Comparison of ENCODE assay signal across 8 mouse cellular contexts in genomic region chr16:16213761-16214305, GRCm38 (mm10). TPM values are rescaled to one million over a fixed set of nuclear protein-coding genes. Genes with fewer than 3 reads are reported as not detected.
DNase-seq lines count a peak whose midpoint lies in the region; ATAC-seq and TF ChIP-seq lines count a peak whose summit lies in the region.

No protein-coding gene starts in this region.

- H3K4me1 ChIP-seq in lung, embryonic 14.5 days (ENCODE audit: insufficient read depth) = no peaks in the 10 kb centered on the region
- peaks cover 13% of the 10 kb centered on the region for H3K4me1 ChIP-seq in embryonic facial prominence, embryonic 15.5 days
- H3K4me1 ChIP-seq in kidney, embryonic 15.5 days = peaks cover 21% of the 10 kb centered on the region
- peaks cover 6% of the 10 kb centered on the region for H3K4me1 ChIP-seq in midbrain, embryonic 16.5 days (ENCODE audit: control insufficient read depth, insufficient read depth, low read length)

- no peaks in the 10 kb centered on the region for H3K36me3 ChIP-seq in lung, embryonic 14.5 days (ENCODE audit: insufficient read depth)
- no peaks in the 10 kb centered on the region for H3K36me3 ChIP-seq in embryonic facial prominence, embryonic 15.5 days
- H3K36me3 ChIP-seq in kidney, embryonic 15.5 days = no peaks in the 10 kb centered on the region
- no peaks in the 10 kb centered on the region for H3K36me3 ChIP-seq in midbrain, embryonic 16.5 days (ENCODE audit: control insufficient read depth, insufficient read depth, low read length)

- WGBS in lung, embryonic 14.5 days = 2% methylated on average over 17 of the region's 17 CpGs
- WGBS in embryonic facial prominence, embryonic 15.5 days = 3% methylated on average over 17 of the region's 17 CpGs
- WGBS in kidney, embryonic 15.5 days = under 1% methylated on average over 17 of the region's 17 CpGs
- WGBS in midbrain, embryonic 16.5 days = 2% methylated on average over 17 of the region's 17 CpGs

- no peaks in the 10 kb centered on the region for H3K9me3 ChIP-seq in lung, embryonic 14.5 days (ENCODE audit: low read depth, low read length)
- H3K9me3 ChIP-seq in embryonic facial prominence, embryonic 15.5 days (replicated peaks) = no peaks in the 10 kb centered on the region
- no peaks in the 10 kb centered on the region for H3K9me3 ChIP-seq in kidney, embryonic 15.5 days (replicated peaks)
- no peaks in the 10 kb centered on the region for H3K9me3 ChIP-seq in midbrain, embryonic 16.5 days (replicated peaks; ENCODE audit: control insufficient read depth, low read length, poor library complexity, severe bottlenecking)

- peak overlapping the region; percentile 61 for H3K4me3 ChIP-seq in lung, embryonic 14.5 days (ENCODE audit: low read depth, low read length)
- peak overlapping the region; percentile 52 for H3K4me3 ChIP-seq in embryonic facial prominence, embryonic 15.5 days (replicated peaks)
- peak overlapping the region; percentile 78 for H3K4me3 ChIP-seq in kidney, embryonic 15.5 days (replicated peaks)
- H3K4me3 ChIP-seq in midbrain, embryonic 16.5 days (ENCODE audit: low read depth, low read length) = peak overlapping the region; percentile 75

- no peak overlapping the region for H3K27ac ChIP-seq in lung, embryonic 14.5 days (ENCODE audit: low read depth)
- H3K27ac ChIP-seq in embryonic facial prominence, embryonic 15.5 days (replicated peaks) = no peak overlapping the region
- H3K27ac ChIP-seq in kidney, embryonic 15.5 days = no peak overlapping the region
- H3K27ac ChIP-seq in midbrain, embryonic 16.5 days (ENCODE audit: low read length) = no peak overlapping the region

- no peak for DNase-seq in lung, embryonic 14.5 days
- DNase-seq in lung, postnatal 14 days = no peak
- DNase-seq in left cerebral cortex, adult 9 months (ENCODE audit: low spot score in 2 of 2) = no peak
- DNase-seq in right cerebral cortex, postnatal 36 days (ENCODE audit: low spot score in 2 of 2) = no peak
- no peak for DNase-seq in thymus, postnatal 0 days (ENCODE audit: low spot score)

- H3K27me3 ChIP-seq in lung, embryonic 14.5 days (ENCODE audit: insufficient read depth, low read length) = peaks cover 13% of the 10 kb centered on the region
- H3K27me3 ChIP-seq in embryonic facial prominence, embryonic 15.5 days = peaks cover 35% of the 10 kb centered on the region
- peaks cover 29% of the 10 kb centered on the region for H3K27me3 ChIP-seq in kidney, embryonic 15.5 days
- peaks cover 22% of the 10 kb centered on the region for H3K27me3 ChIP-seq in midbrain, embryonic 16.5 days (ENCODE audit: control insufficient read depth, insufficient read depth, low read depth, low read length)

- TF ChIP-seq CTCF in lung, embryonic 14.5 days (IDR thresholded peaks at IDR 0.05; ENCODE audit: low read depth) = no peak

- H3K4me2 ChIP-seq in lung, embryonic 14.5 days = peak overlapping the region; percentile 81
- peak overlapping the region; percentile 92 for H3K4me2 ChIP-seq in embryonic facial prominence, embryonic 15.5 days (replicated peaks)
- H3K4me2 ChIP-seq in kidney, embryonic 15.5 days = peak overlapping the region; percentile 98
- H3K4me2 ChIP-seq in midbrain, embryonic 16.5 days (ENCODE audit: low read length) = peak overlapping the region; percentile 100

- ATAC-seq in lung, embryonic 14.5 days (ENCODE audit: insufficient read depth) = no peak
- no peak for ATAC-seq in embryonic facial prominence, embryonic 15.5 days (ENCODE audit: insufficient number of reproducible peaks, low FRiP score, low TSS enrichment, low read depth)
- ATAC-seq in kidney, embryonic 15.5 days (replicated peaks; ENCODE audit: low FRiP score) = no peak
- ATAC-seq in midbrain, embryonic 16.5 days = no peak

- peak overlapping the region; percentile 48 for H3K9ac ChIP-seq in lung, embryonic 14.5 days
- H3K9ac ChIP-seq in embryonic facial prominence, embryonic 15.5 days = no peak overlapping the region
- H3K9ac ChIP-seq in kidney, embryonic 15.5 days = peak overlapping the region; percentile 52
- H3K9ac ChIP-seq in midbrain, embryonic 16.5 days (ENCODE audit: low read depth, low read length) = peak overlapping the region; percentile 75

RNA-seq across cellular contexts. Expression of gene Pkp2, which starts 0.7 kb away (rescaled TPM):
- 8.4 and 10.6 TPM in 2 replicates for polyA plus RNA-seq in lung, embryonic 14.5 days (2014; fragmentation: Nextera tagmentation; extraction: Ambion mirVana)
- 5.4 and 6.5 TPM in 2 replicates for polyA plus RNA-seq in embryonic facial prominence, embryonic 15.5 days (2015; fragmentation: Nextera tagmentation; extraction: Ambion mirVana)
- polyA plus RNA-seq in kidney, embryonic 15.5 days (2015; fragmentation: Nextera tagmentation; extraction: Ambion mirVana) = 10.1 and 11.0 TPM in 2 replicates
- 0.85 and 1.3 TPM in 2 replicates for polyA plus RNA-seq in midbrain, embryonic 16.5 days (2015; fragmentation: Nextera tagmentation; extraction: Ambion mirVana)
- polyA plus RNA-seq in thymus, postnatal 0 days (2015; fragmentation: Nextera tagmentation; extraction: Ambion mirVana) = 0.33 and 0.37 TPM in 2 replicates
